Mouse (Mus musculus): ENCODE results near the gene Ugt1a2. TPM values are rescaled to one million over a fixed set of nuclear protein-coding genes. Genes with fewer than 3 reads are reported as not detected.
A peak's percentile ranks its signal among the peaks of the same experiment; 100 is the strongest.

Gene Ugt1a2
- total and polyA plus RNA-seq, 3 experiments = 0.05 TPM; not detected in 2

DNA sequence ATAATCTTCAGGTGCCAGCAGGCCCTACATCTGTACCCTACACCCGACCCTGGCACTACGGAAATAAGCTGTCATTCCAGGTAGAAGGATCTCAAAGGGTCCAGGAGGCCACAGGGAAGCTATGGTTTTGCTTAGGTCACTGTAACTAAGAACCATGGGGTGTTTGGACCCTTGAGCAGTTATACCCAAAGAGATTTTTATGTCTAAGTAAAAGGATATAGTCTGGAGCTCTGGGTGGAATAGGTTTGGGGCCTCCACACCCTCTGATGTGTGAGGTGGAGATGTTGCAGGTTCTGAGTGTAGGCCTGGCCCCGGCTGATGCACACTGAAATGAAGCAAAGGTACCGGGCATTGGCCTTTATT is 33.8 kb downstream of the Ugt1a2 start:
- peaks cover 9% of the 10 kb centered on the region; the same call in 1 of the 2 replicates for H3K27me3 ChIP-seq (ENCODE audit: insufficient read depth, low read length)
- H3K4me3 ChIP-seq (ENCODE audit: low read depth, low read length) = no peak overlapping the region
- peaks cover 2% of the 10 kb centered on the region; the same call in 1 of the 2 replicates for H3K9me3 ChIP-seq (replicated peaks)
- TF ChIP-seq CTCF (IDR thresholded peaks at IDR 0.05; ENCODE audit: low read depth, low read length) = no peak
- no peak for TF ChIP-seq GATA2 (IDR thresholded peaks at IDR 0.05; ENCODE audit: borderline replicate concordance, low read depth, low read length)
- no peak for TF ChIP-seq POLR2AphosphoS5 (IDR thresholded peaks at IDR 0.05; ENCODE audit: insufficient replicate concordance, low read depth, low read length)
- TF ChIP-seq GATA1 (IDR thresholded peaks at IDR 0.05; ENCODE audit: borderline replicate concordance, low read length) = no peak
- no peak for TF ChIP-seq TAL1 (conservative IDR thresholded peaks at IDR 0.05; ENCODE audit: low read depth, low read length)
- no peak for ATAC-seq (ENCODE audit: extremely low read depth, insufficient number of reproducible peaks, low FRiP score, poor library complexity, severe bottlenecking)
- H3K4me1 ChIP-seq (ENCODE audit: insufficient read depth, low read depth, low read length) = no peaks in the 10 kb centered on the region
- no peaks in the 10 kb centered on the region for H3K36me3 ChIP-seq (replicated peaks)
- no peak for DNase-seq (ENCODE audit: low spot score)

DNA sequence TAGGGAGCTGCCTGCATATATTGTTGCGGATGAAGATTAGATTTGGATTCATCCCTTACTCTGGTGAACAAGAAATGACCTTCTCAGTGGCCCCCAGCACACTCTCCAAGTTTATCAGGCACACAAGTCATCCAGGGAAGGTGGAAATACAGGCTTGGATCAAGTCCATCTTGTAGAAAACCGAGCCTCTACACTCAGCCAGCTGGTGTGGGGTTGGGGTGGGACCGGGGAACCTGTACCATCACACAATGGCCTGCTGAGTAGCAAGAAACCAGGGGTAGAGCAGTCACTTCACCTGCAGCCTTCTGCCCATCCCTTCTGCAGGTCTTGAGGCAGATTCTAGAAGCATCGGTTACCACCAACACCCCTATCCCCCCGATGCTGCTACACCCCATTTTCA is 34.2 kb downstream of the Ugt1a2 start:
- H3K27me3 ChIP-seq (ENCODE audit: insufficient read depth, low read length) = peaks cover 9% of the 10 kb centered on the region; the same call in 1 of the 2 replicates
- no peak for TF ChIP-seq GATA2 (IDR thresholded peaks at IDR 0.05; ENCODE audit: borderline replicate concordance, low read depth, low read length)
- TF ChIP-seq GATA1 (IDR thresholded peaks at IDR 0.05; ENCODE audit: borderline replicate concordance, low read length) = no peak
- TF ChIP-seq TAL1 (conservative IDR thresholded peaks at IDR 0.05; ENCODE audit: low read depth, low read length) = no peak
- TF ChIP-seq CTCF (IDR thresholded peaks at IDR 0.05; ENCODE audit: low read depth, low read length) = no peak
- TF ChIP-seq POLR2AphosphoS5 (IDR thresholded peaks at IDR 0.05; ENCODE audit: insufficient replicate concordance, low read depth, low read length) = no peak
- no peaks in the 10 kb centered on the region for H3K4me1 ChIP-seq (ENCODE audit: insufficient read depth, low read depth, low read length)
- no peak overlapping the region for H3K4me3 ChIP-seq (ENCODE audit: low read depth, low read length)
- H3K9me3 ChIP-seq (replicated peaks) = peaks cover 2% of the 10 kb centered on the region; the same call in 1 of the 2 replicates
- ATAC-seq (ENCODE audit: extremely low read depth, insufficient number of reproducible peaks, low FRiP score, poor library complexity, severe bottlenecking) = no peak
- H3K36me3 ChIP-seq (replicated peaks) = no peaks in the 10 kb centered on the region
- DNase-seq (ENCODE audit: low spot score) = no peak

DNA sequence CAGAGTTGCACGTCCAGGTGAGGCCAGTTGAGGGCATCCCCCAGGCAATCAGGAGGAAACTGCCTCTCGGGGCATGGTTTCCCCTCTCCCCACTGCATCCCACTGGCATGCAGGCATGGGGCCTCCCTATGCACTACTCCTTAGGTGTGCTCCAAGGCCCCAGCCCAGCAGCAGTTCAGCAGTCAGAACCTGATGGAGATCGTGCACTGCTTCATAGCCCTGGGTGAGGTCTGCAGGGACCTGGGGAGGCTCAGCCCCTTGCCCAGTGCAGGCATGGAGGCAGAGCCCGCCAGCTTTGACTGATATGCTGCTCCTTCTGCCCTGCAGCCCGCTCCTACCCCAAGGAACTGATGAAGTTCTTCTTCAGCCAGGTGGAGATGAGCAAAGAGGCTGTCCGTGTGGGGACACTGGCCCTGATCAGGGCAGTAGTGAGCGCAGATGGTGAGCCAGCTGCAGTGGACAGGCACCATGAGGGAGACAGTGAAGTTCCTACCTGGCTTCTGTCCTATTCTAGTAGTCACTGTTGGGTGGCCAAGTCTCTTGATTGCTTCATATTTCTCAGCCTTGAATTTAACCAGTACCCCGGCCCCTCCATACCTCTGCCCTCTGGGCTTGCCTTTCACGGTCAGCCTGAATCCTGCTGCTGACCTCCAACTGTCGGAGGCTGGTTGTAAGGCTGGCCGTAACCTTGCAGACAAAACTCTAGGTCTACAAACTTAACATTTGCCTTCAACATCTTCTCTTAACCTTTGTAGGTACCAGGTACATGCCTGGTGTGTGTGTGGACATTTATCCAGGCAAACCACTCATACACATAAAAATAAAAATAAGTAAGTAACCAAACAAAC is 34.9 kb downstream of the Ugt1a2 start:
- H3K9me3 ChIP-seq (replicated peaks) = peaks cover 2% of the 10 kb centered on the region; the same call in 1 of the 2 replicates
- H3K27me3 ChIP-seq (ENCODE audit: insufficient read depth, low read length) = peaks cover 9% of the 10 kb centered on the region; the same call in 1 of the 2 replicates
- no peak for ATAC-seq (ENCODE audit: extremely low read depth, insufficient number of reproducible peaks, low FRiP score, poor library complexity, severe bottlenecking)
- DNase-seq (ENCODE audit: low spot score) = no peak
- TF ChIP-seq TAL1 (conservative IDR thresholded peaks at IDR 0.05; ENCODE audit: low read depth, low read length) (no peak), CTCF (IDR thresholded peaks at IDR 0.05; ENCODE audit: low read depth, low read length) (no peak), POLR2AphosphoS5 (IDR thresholded peaks at IDR 0.05; ENCODE audit: insufficient replicate concordance, low read depth, low read length) (no peak; the same call in 1 of the 2 replicates), GATA2 (IDR thresholded peaks at IDR 0.05; ENCODE audit: borderline replicate concordance, low read depth, low read length) (no peak), GATA1 (IDR thresholded peaks at IDR 0.05; ENCODE audit: borderline replicate concordance, low read length) (no peak)
- no peak overlapping the region for H3K4me3 ChIP-seq (ENCODE audit: low read depth, low read length)
- H3K36me3 ChIP-seq (replicated peaks) = no peaks in the 10 kb centered on the region
- H3K4me1 ChIP-seq (ENCODE audit: insufficient read depth, low read depth, low read length) = no peaks in the 10 kb centered on the region

DNA sequence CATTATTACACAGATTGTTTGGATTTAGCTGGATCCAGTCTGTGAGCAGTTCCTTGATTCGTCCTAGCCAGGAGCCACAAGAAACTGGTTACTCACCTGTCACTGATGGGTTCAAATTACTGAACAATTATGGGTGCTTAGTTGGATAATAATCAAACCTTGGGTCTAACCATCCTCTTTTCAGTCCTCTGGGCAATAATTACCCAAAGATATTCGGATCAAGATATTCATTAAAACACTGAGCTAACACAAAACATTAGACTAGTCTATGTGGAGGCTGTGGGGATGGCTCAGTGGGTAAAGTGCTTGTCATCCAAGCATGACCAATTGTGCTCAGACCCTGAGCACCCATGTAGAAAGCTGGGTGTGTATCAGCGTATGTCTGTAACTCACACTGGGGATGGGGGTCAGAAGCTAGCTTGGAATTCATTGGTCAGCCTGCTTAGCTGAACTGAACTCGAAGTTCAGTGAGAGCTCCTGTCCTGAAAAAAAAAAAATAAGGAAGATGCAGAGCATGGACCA is 35.6 kb downstream of the Ugt1a2 start:
- TF ChIP-seq GATA1 (IDR thresholded peaks at IDR 0.05; ENCODE audit: borderline replicate concordance, low read length) (no peak), GATA2 (IDR thresholded peaks at IDR 0.05; ENCODE audit: borderline replicate concordance, low read depth, low read length) (no peak), POLR2AphosphoS5 (IDR thresholded peaks at IDR 0.05; ENCODE audit: insufficient replicate concordance, low read depth, low read length) (no peak), TAL1 (conservative IDR thresholded peaks at IDR 0.05; ENCODE audit: low read depth, low read length) (no peak), CTCF (IDR thresholded peaks at IDR 0.05; ENCODE audit: low read depth, low read length) (no peak)
- Histone ChIP-seq H3K36me3 (replicated peaks) (no peaks in the 10 kb centered on the region), H3K27me3 (ENCODE audit: insufficient read depth, low read length) (peaks cover 9% of the 10 kb centered on the region; the same call in 1 of the 2 replicates), H3K9me3 (replicated peaks) (peaks cover 2% of the 10 kb centered on the region; the same call in 1 of the 2 replicates), H3K4me1 (ENCODE audit: insufficient read depth, low read depth, low read length) (no peaks in the 10 kb centered on the region), H3K4me3 (ENCODE audit: low read depth, low read length) (no peak overlapping the region)
- no peak for DNase-seq (ENCODE audit: low spot score)
- no peak for ATAC-seq (ENCODE audit: extremely low read depth, insufficient number of reproducible peaks, low FRiP score, poor library complexity, severe bottlenecking)

DNA sequence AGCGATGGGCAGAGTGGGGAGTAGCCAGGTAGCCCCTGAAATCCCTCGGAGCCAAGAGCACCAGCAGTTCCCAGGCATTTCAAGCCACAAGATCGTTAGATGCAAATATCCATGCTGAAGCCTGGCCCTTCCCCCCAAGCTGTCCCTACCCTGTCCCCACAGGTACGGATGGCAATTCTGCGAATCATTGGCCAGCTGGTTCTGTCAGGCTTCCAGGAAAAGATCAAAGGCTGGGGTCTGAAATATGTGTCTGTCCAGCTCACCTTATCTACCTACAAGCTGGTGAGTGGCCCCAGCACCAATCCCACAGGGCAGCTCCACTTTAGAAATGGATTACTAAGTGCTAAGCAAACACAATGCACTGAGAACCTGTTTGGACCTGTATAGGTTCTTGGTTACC is 36.9 kb downstream of the Ugt1a2 start:
- H3K27me3 ChIP-seq (ENCODE audit: insufficient read depth, low read length) = peaks cover 9% of the 10 kb centered on the region; the same call in 1 of the 2 replicates
- no peaks in the 10 kb centered on the region for H3K4me1 ChIP-seq (ENCODE audit: insufficient read depth, low read depth, low read length)
- peaks cover 2% of the 10 kb centered on the region; the same call in 1 of the 2 replicates for H3K9me3 ChIP-seq (replicated peaks)
- no peak for ATAC-seq (ENCODE audit: extremely low read depth, insufficient number of reproducible peaks, low FRiP score, poor library complexity, severe bottlenecking)
- H3K36me3 ChIP-seq (replicated peaks) = no peaks in the 10 kb centered on the region
- DNase-seq (ENCODE audit: low spot score) = no peak
- H3K4me3 ChIP-seq (ENCODE audit: low read depth, low read length) = no peak overlapping the region
- TF ChIP-seq GATA1 (IDR thresholded peaks at IDR 0.05; ENCODE audit: borderline replicate concordance, low read length) (no peak), CTCF (IDR thresholded peaks at IDR 0.05; ENCODE audit: low read depth, low read length) (0 out of 2 replicates have a peak, but pooled peaks have one; percentile 1)

DNA sequence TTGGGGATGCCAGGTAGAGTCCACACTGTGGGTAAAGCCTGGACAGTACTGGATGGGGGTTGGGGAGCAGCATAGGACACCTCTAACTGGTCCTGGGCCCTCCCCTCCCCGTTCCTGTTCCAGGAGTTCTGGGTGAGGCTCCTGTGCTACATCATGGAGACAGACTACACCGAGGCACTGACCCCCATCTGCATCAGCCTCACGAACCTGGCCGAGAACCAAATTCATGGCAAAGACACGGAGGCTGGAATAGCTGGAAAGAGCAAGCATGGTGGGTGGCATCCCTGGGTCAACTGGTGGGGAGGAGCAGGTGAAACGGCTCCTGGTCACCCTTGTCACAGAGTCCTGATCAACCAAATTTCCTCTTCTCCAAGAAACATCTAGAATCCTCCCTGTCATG is 38.4 kb downstream of the Ugt1a2 start:
- ATAC-seq (ENCODE audit: extremely low read depth, insufficient number of reproducible peaks, low FRiP score, poor library complexity, severe bottlenecking) = no peak
- H3K9me3 ChIP-seq (replicated peaks) = peaks cover 3% of the 10 kb centered on the region; the same call in 1 of the 2 replicates
- no peak overlapping the region for H3K4me3 ChIP-seq (ENCODE audit: low read depth, low read length)
- DNase-seq (ENCODE audit: low spot score) = no peak
- peaks cover 12% of the 10 kb centered on the region; the same call in 1 of the 2 replicates for H3K27me3 ChIP-seq (ENCODE audit: insufficient read depth, low read length)
- no peak for TF ChIP-seq GATA2 (IDR thresholded peaks at IDR 0.05; ENCODE audit: borderline replicate concordance, low read depth, low read length)
- TF ChIP-seq POLR2AphosphoS5 (IDR thresholded peaks at IDR 0.05; ENCODE audit: insufficient replicate concordance, low read depth, low read length) = no peak; the same call in 1 of the 2 replicates
- no peak for TF ChIP-seq TAL1 (conservative IDR thresholded peaks at IDR 0.05; ENCODE audit: low read depth, low read length)
- TF ChIP-seq CTCF (IDR thresholded peaks at IDR 0.05; ENCODE audit: low read depth, low read length) = no peak; the same call in 1 of the 2 replicates
- no peak for TF ChIP-seq GATA1 (IDR thresholded peaks at IDR 0.05; ENCODE audit: borderline replicate concordance, low read length)
- no peaks in the 10 kb centered on the region for H3K36me3 ChIP-seq (replicated peaks)
- no peaks in the 10 kb centered on the region for H3K4me1 ChIP-seq (ENCODE audit: insufficient read depth, low read depth, low read length)

Measured in G1E (cell line).